10 mouse cellular contexts compared by ENCODE assay signal in the genomic region with DNA sequence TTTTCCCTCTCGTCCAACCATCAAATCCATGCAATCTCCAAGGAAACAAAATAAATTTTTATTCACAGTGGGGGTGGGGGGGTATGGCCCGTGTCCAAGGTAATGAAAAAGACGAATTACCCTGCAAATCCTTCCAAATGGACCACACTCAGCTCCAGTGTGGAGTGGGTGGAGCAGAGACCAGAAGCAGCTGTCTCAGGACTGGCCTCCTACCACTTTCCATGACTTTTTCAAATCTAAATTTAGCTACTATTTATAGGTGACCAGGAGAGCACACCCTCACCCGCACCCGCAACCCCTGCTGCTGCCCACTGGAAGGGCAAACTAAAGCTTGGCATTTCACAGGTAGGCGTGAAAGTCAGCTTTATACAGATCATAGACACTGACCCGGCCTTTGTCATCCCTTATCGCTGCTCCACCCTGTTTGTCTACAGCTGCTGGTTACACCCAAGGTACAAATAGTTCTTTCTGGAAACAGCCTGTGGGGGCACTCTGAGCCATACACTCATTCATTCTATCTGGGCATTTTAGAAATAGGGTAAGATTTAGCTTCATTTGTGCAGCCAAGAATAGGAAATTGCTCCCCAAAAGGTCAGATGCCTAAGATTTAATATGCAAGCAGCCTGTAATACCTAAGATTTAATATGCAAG.
A peak's percentile ranks its signal among the peaks of the same experiment; 100 is the strongest.
DNase-seq lines count a peak whose midpoint lies in the region; ATAC-seq and TF ChIP-seq lines count a peak whose summit lies in the region.
"Had no signal": no experiment of that assay in that cellular context is flagged by ENCODE, and none has a peak within 500 bp of the region (broad histone marks: within the 10 kb centered on the region; RNA-seq: fewer than 3 reads in every experiment).

No protein-coding gene starts in this region.

- H3K27ac ChIP-seq in stomach, postnatal 0 days (replicated peaks): peak overlapping the region; percentile 56
- H3K27ac ChIP-seq: liver, embryonic 12.5 days had no signal

- no peak for ATAC-seq in CD4-positive, CD25-positive, alpha-beta regulatory T cell, adult 4 months
- peak; percentile 88 for ATAC-seq in stomach, postnatal 0 days (ENCODE audit: low FRiP score, low TSS enrichment)
- ATAC-seq: liver, embryonic 12.5 days had no signal

- peak overlapping the region; percentile 23; the same call in 1 of the 2 replicates for H3K4me2 ChIP-seq in stomach, postnatal 0 days (replicated peaks; ENCODE audit: low read depth)
- H3K4me2 ChIP-seq: liver, embryonic 12.5 days had no signal

- WGBS in stomach, postnatal 0 days: 26% methylated on average over 8 of the region's 8 CpGs

- H3K27me3 ChIP-seq in stomach, postnatal 0 days (ENCODE audit: control insufficient read depth, insufficient read depth, low read length): no peaks in the 10 kb centered on the region
- H3K27me3 ChIP-seq: liver, embryonic 12.5 days had no signal

- H3K4me1 ChIP-seq in stomach, postnatal 0 days (replicated peaks; ENCODE audit: control insufficient read depth, insufficient read depth): peaks cover 3% of the 10 kb centered on the region; the same call in 1 of the 2 replicates

- H3K4me3 ChIP-seq in stomach, postnatal 0 days (ENCODE audit: low read depth, low read length): no peak overlapping the region
- H3K4me3 ChIP-seq: liver, embryonic 12.5 days had no signal

- DNase-seq in CD4-positive, CD25-positive, alpha-beta regulatory T cell, adult 2 months (ENCODE audit: low read depth, low spot score): peak; percentile 63
- peak; percentile 31 for DNase-seq in thymus, postnatal 14 days
- DNase-seq in thymus, adult 18-20 months: no peak
- DNase-seq in kidney, postnatal 10 days: peak; percentile 69
- peak; percentile 53 for DNase-seq in stomach, postnatal 0 days (ENCODE audit: low spot score)
- DNase-seq in adrenal gland, postnatal 25 days: no peak
- no peak for DNase-seq in embryo, embryonic 10.5 days (ENCODE audit: low spot score)
- DNase-seq: cerebellum, postnatal 36 days had no signal

- TF ChIP-seq CTCF in stomach, postnatal 0 days (IDR thresholded peaks at IDR 0.05; ENCODE audit: low read depth): peak; percentile 53

- H3K9ac ChIP-seq in stomach, postnatal 0 days (ENCODE audit: low read length): no peak overlapping the region
- H3K9ac ChIP-seq: liver, embryonic 12.5 days had no signal

- no peaks in the 10 kb centered on the region for H3K36me3 ChIP-seq in stomach, postnatal 0 days (ENCODE audit: control insufficient read depth, insufficient read depth, low read length)
- H3K36me3 ChIP-seq: liver, embryonic 12.5 days had no signal

- H3K9me3 ChIP-seq in stomach, postnatal 0 days (ENCODE audit: control insufficient read depth, low read length): no peaks in the 10 kb centered on the region
- H3K9me3 ChIP-seq: liver, embryonic 12.5 days had no signal

- no peak for TF ChIP-seq EP300 in stomach, postnatal 0 days (optimal IDR thresholded peaks at IDR 0.05)

Comparison
In these comparisons a context has a peak if more than half of its experiments do, and no peak if none do; other contexts are left out.
1. DNase-seq: peak in CD4-positive, CD25-positive, alpha-beta regulatory T cell, adult 2 months (single experiment), thymus, postnatal 14 days (single experiment), kidney, postnatal 10 days (single experiment) and stomach, postnatal 0 days (single experiment); none in thymus, adult 18-20 months (0 of 2), adrenal gland, postnatal 25 days (single experiment) and embryo, embryonic 10.5 days (single experiment).